Mouse (Mus musculus): Measurements from ENCODE around the gene Olfr1024.

Olfr1024 gene

DNA sequence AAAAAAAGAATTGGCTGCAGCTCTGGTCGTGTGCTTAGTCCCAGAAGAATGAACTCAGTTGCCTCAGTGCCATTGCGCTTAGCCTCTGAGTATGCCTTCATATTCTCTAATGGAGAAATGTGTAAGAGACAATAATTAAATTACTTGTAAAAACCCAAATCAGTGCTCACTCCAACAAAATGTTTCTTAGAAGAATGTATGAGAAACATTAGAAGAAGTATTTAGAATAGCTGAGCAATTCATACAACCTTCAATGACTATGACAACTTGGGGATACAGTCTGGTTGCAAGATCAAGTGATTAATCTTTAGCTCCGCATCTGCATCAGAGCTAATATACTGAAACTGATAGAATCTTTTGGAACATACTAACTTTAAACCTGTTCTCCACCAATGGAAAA is at the start of gene Olfr1024:
Gene Olfr1024, minus strand, starts transcription at position 101 of the 400 bp plus-strand sequence.
- DNase-seq: no peak

DNA sequence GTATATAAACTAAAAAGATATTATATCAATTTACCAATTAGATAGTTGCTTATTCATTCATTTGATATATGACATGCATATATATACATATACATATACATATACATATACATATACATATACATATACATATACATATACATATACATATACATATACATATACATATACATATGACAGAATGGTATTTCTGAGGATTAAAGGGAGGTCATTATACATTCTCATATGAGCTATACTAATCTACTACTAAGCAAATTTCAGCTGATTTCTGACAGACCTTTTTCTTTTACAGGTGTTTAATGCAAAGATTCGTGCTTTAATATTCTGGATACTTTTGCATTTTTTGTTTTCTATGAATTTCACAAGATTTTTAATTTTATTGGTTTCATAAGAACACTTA is 45.3 kb upstream of the Olfr1024 start, which contains the start of gene Olfr1028:
Gene Olfr1028, plus strand, starts transcription at position 301 of the 400 bp plus-strand sequence.
- DNase-seq: no peak

DNA sequence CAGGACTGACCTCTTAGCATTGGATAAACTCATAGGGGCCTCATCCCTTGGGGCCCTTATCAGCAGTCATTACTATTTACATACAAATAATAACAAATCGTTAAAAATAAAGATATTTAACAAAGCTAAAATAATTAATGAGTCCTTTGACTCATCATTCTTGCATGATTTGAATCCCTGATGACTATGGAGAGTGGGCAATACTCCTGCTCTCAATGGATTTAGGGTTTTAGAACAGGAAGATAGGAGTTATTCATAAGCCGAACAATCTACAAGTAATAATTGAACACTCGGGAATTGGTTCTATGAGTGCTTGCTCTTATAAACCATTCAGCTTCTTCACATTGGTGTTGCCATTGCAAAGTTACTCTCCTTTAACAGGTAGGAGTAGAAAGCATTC is 16.4 kb upstream of the Olfr1024 start, which contains the start of gene Olfr1026:
Gene Olfr1026, plus strand, starts transcription at position 301 of the 400 bp plus-strand sequence.
- DNase-seq: no peak

- no peak for DNase-seq
Measured at GRCm38 (mm10) chr2:85914893-85915292, 10.0 kb upstream of the Olfr1024 start, which contains the start of gene Olfr1025-ps1. Gene Olfr1025-ps1, plus strand, starts transcription at chr2:85915193.

DNA sequence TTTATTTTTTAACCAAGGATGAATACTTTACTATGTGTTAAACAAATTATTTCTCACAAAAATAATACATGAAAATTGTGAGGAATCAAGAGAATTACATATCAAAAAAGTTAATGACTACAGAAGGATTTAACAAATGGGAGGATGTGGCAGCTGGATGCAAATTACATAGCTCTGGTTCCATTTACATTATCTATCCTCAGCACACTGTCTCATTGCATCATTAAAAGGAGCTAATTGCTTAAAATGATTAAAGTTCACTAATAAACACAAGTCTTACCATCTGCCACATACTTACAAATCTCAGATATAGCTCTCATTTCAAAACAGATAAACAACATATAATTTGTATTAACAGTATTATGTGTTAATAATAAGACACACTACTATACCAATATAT is 8.3 kb upstream of the Olfr1024 start:
- DNase-seq: no peak

DNA sequence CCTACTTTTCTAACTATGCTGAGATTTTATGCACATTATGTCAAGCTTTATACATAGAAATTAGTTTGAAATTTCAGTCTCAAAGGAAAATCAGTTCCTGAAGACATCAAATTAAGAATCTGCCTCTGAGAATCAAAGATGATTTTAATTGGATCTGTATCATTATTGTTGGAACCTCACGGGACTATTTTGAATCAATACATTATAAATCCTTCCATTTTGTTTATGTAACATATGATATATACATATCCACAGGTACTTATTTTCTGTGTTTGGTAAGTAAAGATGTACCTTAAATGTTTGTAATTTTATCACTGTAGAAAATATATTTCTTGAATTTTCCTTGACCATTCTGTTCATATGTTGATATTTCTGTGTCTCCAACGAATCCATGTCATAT is 19.5 kb downstream of the Olfr1024 start, which contains the start of gene Olfr1023:
Gene Olfr1023, plus strand, starts transcription at position 301 of the 400 bp plus-strand sequence.
- DNase-seq: no peak

- no peak for DNase-seq
Measured at GRCm38 (mm10) chr2:85868294-85868693, 36.6 kb downstream of the Olfr1024 start, which contains the start of gene Olfr1022. Gene Olfr1022, plus strand, starts transcription at chr2:85868594.
